Mouse (Mus musculus) embryonic fibroblast, embryonic 13.5 days (primary cell): ENCODE measurements at regions not wholly inside any gene's neighbourhood (a gene's known extent, or its start where the extent isn't known, plus 50 kb on each side); places are given as distances from the start of the nearest gene placed in this dataset.

Experiments used
- CTCF ChIP-seq: IDR thresholded peaks from 2 replicates; pipeline ENCODE4 v1.5.1; 2011; ENCODE audit warnings: mild to moderate bottlenecking, control low read depth, low read length, moderate library complexity, borderline replicate concordance; ENCODE audit not compliant: insufficient read depth
- POLR2A ChIP-seq: IDR thresholded peaks from 2 replicates; pipeline ENCODE4 v1.6.1; 2011; ENCODE audit warnings: low read depth, mild to moderate bottlenecking, control low read depth, low read length, moderate library complexity

DNA sequence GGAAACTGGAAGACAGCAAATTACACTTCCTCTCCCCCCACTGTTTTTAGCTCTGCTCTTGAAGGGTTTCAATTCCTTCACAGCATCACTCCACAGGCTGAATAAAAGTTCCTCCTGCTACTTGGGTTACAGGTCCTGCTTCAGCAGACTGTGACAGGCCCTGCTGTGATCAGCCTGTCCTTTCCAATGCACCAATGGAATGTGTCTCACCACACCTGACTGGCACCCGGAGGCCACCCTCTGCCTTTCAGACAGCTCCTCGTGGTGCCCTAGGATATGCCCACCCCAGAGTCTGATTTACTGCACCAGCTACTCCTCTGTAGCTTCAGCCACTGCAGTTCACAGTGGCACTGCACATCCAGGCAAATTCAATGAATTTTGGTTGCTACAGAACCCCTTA lies 288.0 kb downstream of the Gm11361 start:
- TF ChIP-seq POLR2A = no peak
- TF ChIP-seq CTCF = no peak
